Mouse (Mus musculus): ENCODE results near the gene Pcdh15.

DNA sequence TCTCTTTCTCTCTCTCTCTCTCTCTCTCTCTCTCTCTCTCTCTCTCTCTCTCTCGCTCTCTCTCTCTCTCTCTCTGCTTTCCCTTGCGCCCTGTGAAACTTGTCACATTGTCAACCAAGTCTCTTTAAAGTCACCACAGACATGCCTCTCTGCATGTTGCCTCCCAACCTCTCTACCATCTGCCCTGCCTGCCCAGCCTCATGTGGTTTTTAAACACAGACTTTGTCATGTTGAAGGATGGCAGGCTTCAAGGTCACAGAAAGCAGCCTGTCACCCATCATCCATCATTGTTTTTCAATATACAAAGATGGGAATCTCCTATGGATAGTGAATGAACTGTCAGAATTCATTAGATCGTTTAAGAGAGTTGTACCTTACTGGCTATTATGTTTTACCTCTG lies 1207.9 kb downstream of the Pcdh15 start:
- TF ChIP-seq GATA1 (IDR thresholded peaks at IDR 0.05; ENCODE audit: low read length): no peak
- TF ChIP-seq TAL1 (IDR thresholded peaks at IDR 0.05; ENCODE audit: low read length): no peak
